Mouse (Mus musculus): ENCODE measurements at regions not wholly inside any gene's neighbourhood (a gene's known extent, or its start where the extent isn't known, plus 50 kb on each side); places are given as distances from the start of the nearest gene placed in this dataset.

DNA sequence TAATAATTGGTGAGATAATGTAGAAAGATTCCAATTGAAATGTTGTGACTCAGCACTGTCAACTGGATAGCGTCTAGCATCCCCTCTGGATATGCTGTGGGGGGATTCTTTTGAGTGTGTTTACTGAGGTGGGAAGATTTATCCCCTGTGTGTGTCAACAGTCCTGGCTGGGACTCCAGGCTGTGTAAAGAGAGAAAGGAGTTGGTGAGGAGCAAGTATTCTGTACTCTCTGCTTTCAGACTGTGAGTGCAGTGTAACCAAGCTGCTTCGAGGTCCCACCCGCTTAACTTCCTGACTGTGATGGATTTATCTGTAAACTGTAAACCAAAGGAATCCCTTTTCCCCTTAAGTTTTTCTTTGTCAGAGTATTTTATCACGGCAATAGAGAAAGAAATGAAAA, 175.7 kb upstream of the Gimd1 start:
- Histone ChIP-seq H3K9me3 (ENCODE audit: control insufficient read depth, low read length) (no peaks in the 10 kb centered on the region), H3K27me3 (replicated peaks; ENCODE audit: control insufficient read depth, insufficient read depth, low read length) (no peaks in the 10 kb centered on the region), H3K4me3 (ENCODE audit: low read length) (no peak overlapping the region), H3K4me1 (ENCODE audit: control insufficient read depth, insufficient read depth, low read depth, low read length) (no peaks in the 10 kb centered on the region), H3K36me3 (ENCODE audit: control insufficient read depth, insufficient read depth, low read length) (no peaks in the 10 kb centered on the region), H3K27ac (ENCODE audit: low read depth, low read length) (no peak overlapping the region), H3K9ac (ENCODE audit: low read depth, low read length) (no peak overlapping the region), H3K4me2 (ENCODE audit: low read length) (no peak overlapping the region)
- no peak for ATAC-seq
- WGBS, result 48% methylated on average over 4 of the region's 4 CpGs

- Histone ChIP-seq H3K27me3 (replicated peaks; ENCODE audit: control insufficient read depth, insufficient read depth, low read length) (no peaks in the 10 kb centered on the region), H3K9me3 (ENCODE audit: control insufficient read depth, low read length) (no peaks in the 10 kb centered on the region), H3K4me3 (ENCODE audit: low read length) (no peak overlapping the region), H3K4me2 (ENCODE audit: low read length) (no peak overlapping the region), H3K27ac (ENCODE audit: low read depth, low read length) (no peak overlapping the region), H3K4me1 (ENCODE audit: control insufficient read depth, insufficient read depth, low read depth, low read length) (no peaks in the 10 kb centered on the region), H3K36me3 (ENCODE audit: control insufficient read depth, insufficient read depth, low read length) (no peaks in the 10 kb centered on the region), H3K9ac (ENCODE audit: low read depth, low read length) (no peak overlapping the region)
- WGBS, result 74% methylated on average over 5 of the region's 5 CpGs
- no peak for ATAC-seq
Measured at GRCm38 (mm10) chr3:132462348-132462959, 167.2 kb upstream of the Gimd1 start.

DNA sequence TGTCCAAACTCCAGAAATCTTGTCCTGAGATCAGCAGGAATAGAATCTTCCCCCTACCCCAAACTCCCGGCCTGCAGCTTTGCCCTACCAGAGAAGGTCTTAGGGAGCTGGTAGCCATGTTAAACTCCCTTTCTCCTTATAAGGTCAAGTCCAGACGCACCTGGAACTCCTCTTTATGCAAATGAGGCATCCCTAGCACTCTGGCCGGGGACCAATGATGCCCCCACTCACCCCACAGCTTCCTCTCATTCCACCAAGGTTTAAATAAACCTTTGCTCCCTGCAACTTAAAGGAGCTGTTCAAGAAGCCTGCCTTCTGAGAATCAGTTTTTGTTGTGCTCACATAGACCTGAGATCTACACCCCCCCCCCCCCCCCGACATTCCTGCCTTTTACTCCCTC, 158.6 kb upstream of the Gimd1 start:
- Histone ChIP-seq H3K36me3 (ENCODE audit: control insufficient read depth, insufficient read depth, low read length) (no peaks in the 10 kb centered on the region), H3K9ac (ENCODE audit: low read depth, low read length) (no peak overlapping the region), H3K27me3 (replicated peaks; ENCODE audit: control insufficient read depth, insufficient read depth, low read length) (no peaks in the 10 kb centered on the region), H3K4me1 (ENCODE audit: control insufficient read depth, insufficient read depth, low read depth, low read length) (no peaks in the 10 kb centered on the region), H3K4me2 (ENCODE audit: low read length) (no peak overlapping the region), H3K9me3 (ENCODE audit: control insufficient read depth, low read length) (no peaks in the 10 kb centered on the region), H3K27ac (ENCODE audit: low read depth, low read length) (no peak overlapping the region), H3K4me3 (ENCODE audit: low read length) (no peak overlapping the region)
- WGBS, result 39% methylated on average over 4 of the region's 4 CpGs
- ATAC-seq, result no peak

DNA sequence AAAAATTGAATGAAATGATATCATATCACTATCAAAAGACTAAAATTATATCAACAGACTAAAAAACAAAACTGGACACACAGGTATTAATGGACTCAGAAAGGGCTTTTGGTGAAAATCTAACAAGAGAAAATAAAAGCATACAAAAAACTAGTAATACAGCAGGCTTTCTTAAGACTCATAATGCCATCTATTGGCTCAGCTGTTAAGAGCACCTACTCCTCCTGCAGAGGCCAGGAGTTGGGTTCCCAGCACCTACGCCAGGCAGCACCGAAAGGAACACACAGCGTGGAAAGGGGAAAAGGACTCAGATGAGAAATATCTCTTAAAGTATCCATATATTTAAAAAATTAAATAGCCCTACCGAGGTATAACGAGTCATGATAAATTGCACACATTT, 151.9 kb upstream of the Gimd1 start:
- ATAC-seq, result no peak
- H3K27me3 ChIP-seq (replicated peaks; ENCODE audit: control insufficient read depth, insufficient read depth, low read length), result no peaks in the 10 kb centered on the region
- no peaks in the 10 kb centered on the region for H3K36me3 ChIP-seq (ENCODE audit: control insufficient read depth, insufficient read depth, low read length)
- H3K27ac ChIP-seq (ENCODE audit: low read depth, low read length), result no peak overlapping the region
- no peak overlapping the region for H3K4me3 ChIP-seq (ENCODE audit: low read length)
- 89% methylated on average over 5 of the region's 5 CpGs for WGBS
- H3K9me3 ChIP-seq (ENCODE audit: control insufficient read depth, low read length), result no peaks in the 10 kb centered on the region
- H3K4me2 ChIP-seq (ENCODE audit: low read length), result no peak overlapping the region
- no peak overlapping the region for H3K9ac ChIP-seq (ENCODE audit: low read depth, low read length)
- no peaks in the 10 kb centered on the region for H3K4me1 ChIP-seq (ENCODE audit: control insufficient read depth, insufficient read depth, low read depth, low read length)

GRCm38 (mm10) chr3:132479275-132479674, 150.3 kb upstream of the Gimd1 start:
- H3K4me1 ChIP-seq (ENCODE audit: control insufficient read depth, insufficient read depth, low read depth, low read length), result no peaks in the 10 kb centered on the region
- ATAC-seq, result no peak
- H3K36me3 ChIP-seq (ENCODE audit: control insufficient read depth, insufficient read depth, low read length), result no peaks in the 10 kb centered on the region
- H3K4me3 ChIP-seq (ENCODE audit: low read length), result no peak overlapping the region
- 75% methylated on average over 2 of the region's 2 CpGs for WGBS
- H3K27ac ChIP-seq (ENCODE audit: low read depth, low read length), result no peak overlapping the region
- no peaks in the 10 kb centered on the region for H3K9me3 ChIP-seq (ENCODE audit: control insufficient read depth, low read length)
- H3K4me2 ChIP-seq (ENCODE audit: low read length), result no peak overlapping the region
- no peaks in the 10 kb centered on the region for H3K27me3 ChIP-seq (replicated peaks; ENCODE audit: control insufficient read depth, insufficient read depth, low read length)
- H3K9ac ChIP-seq (ENCODE audit: low read depth, low read length), result no peak overlapping the region

DNA sequence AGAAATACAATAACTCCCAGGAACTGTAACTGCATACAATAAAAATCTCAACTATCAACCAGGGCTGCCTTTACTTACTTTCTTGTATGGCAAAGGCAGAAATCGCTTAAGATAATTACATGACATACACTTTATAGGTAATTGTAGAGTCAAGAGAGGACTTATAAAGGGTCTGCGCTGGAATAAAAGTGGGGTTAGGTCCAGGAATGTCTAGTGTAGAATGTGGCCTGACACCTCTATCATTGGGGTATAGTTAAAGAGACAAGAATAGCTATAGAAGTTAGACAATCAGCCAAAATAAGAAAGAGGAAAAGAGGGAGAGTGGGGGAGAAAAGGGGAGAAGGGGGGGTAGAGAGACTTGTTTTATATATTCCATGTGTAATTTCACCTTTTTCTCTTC, 144.8 kb upstream of the Gimd1 start:
- no peaks in the 10 kb centered on the region for H3K36me3 ChIP-seq (ENCODE audit: control insufficient read depth, insufficient read depth, low read length)
- 86% methylated on average over 2 of the region's 2 CpGs for WGBS
- H3K9me3 ChIP-seq (ENCODE audit: control insufficient read depth, low read length), result no peaks in the 10 kb centered on the region
- H3K27ac ChIP-seq (ENCODE audit: low read depth, low read length), result no peak overlapping the region
- H3K27me3 ChIP-seq (replicated peaks; ENCODE audit: control insufficient read depth, insufficient read depth, low read length), result no peaks in the 10 kb centered on the region
- no peak overlapping the region for H3K4me3 ChIP-seq (ENCODE audit: low read length)
- H3K4me2 ChIP-seq (ENCODE audit: low read length), result no peak overlapping the region
- no peaks in the 10 kb centered on the region for H3K4me1 ChIP-seq (ENCODE audit: control insufficient read depth, insufficient read depth, low read depth, low read length)
- H3K9ac ChIP-seq (ENCODE audit: low read depth, low read length), result no peak overlapping the region
- ATAC-seq, result no peak

- H3K4me2 ChIP-seq (ENCODE audit: low read length), result no peak overlapping the region
- H3K4me1 ChIP-seq (ENCODE audit: control insufficient read depth, insufficient read depth, low read depth, low read length), result no peaks in the 10 kb centered on the region
- no peaks in the 10 kb centered on the region for H3K27me3 ChIP-seq (replicated peaks; ENCODE audit: control insufficient read depth, insufficient read depth, low read length)
- H3K4me3 ChIP-seq (ENCODE audit: low read length), result no peak overlapping the region
- no peaks in the 10 kb centered on the region for H3K36me3 ChIP-seq (ENCODE audit: control insufficient read depth, insufficient read depth, low read length)
- no peaks in the 10 kb centered on the region for H3K9me3 ChIP-seq (ENCODE audit: control insufficient read depth, low read length)
- no peak overlapping the region for H3K27ac ChIP-seq (ENCODE audit: low read depth, low read length)
- 88% methylated on average over 5 of the region's 5 CpGs for WGBS
- H3K9ac ChIP-seq (ENCODE audit: low read depth, low read length), result no peak overlapping the region
- no peak for ATAC-seq
Measured at GRCm38 (mm10) chr3:132485553-132485952, 144.1 kb upstream of the Gimd1 start.

GRCm38 (mm10) chr3:132506095-132506494, 123.5 kb upstream of the Gimd1 start:
- H3K4me1 ChIP-seq (ENCODE audit: control insufficient read depth, insufficient read depth, low read depth, low read length), result no peaks in the 10 kb centered on the region
- no peak overlapping the region for H3K4me3 ChIP-seq (ENCODE audit: low read length)
- no peak overlapping the region for H3K9ac ChIP-seq (ENCODE audit: low read depth, low read length)
- no peaks in the 10 kb centered on the region for H3K9me3 ChIP-seq (ENCODE audit: control insufficient read depth, low read length)
- no peaks in the 10 kb centered on the region for H3K27me3 ChIP-seq (replicated peaks; ENCODE audit: control insufficient read depth, insufficient read depth, low read length)
- no peak overlapping the region for H3K27ac ChIP-seq (ENCODE audit: low read depth, low read length)
- ATAC-seq, result peak; percentile 50; the same call in 1 of the 2 replicates
- no peak overlapping the region for H3K4me2 ChIP-seq (ENCODE audit: low read length)
- WGBS, result 14% methylated on average over 4 of the region's 4 CpGs
- no peaks in the 10 kb centered on the region for H3K36me3 ChIP-seq (ENCODE audit: control insufficient read depth, insufficient read depth, low read length)

DNA sequence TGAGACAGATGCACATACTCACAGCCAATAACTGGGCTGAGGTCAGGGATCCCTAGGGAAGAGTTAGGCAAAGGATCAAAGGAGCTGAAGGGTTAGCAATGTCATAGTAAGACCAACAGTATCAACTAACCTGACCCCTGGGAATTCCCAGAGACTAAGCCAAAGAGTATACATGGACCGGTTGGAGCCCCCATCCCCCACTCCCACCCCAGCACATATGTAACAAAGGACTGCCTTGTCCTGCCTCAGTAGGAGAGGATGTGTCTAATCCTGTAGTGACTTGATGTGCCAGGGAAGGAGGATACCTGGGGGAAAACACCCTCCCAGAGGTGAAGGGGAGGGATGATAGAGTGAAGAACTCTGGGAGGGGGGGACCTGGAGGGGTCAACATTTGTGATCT, 119.4 kb upstream of the Gimd1 start:
- no peaks in the 10 kb centered on the region for H3K27me3 ChIP-seq (replicated peaks; ENCODE audit: control insufficient read depth, insufficient read depth, low read length)
- no peak overlapping the region for H3K9ac ChIP-seq (ENCODE audit: low read depth, low read length)
- 50% methylated on average over 1 of the region's 1 CpGs for WGBS
- no peaks in the 10 kb centered on the region for H3K4me1 ChIP-seq (ENCODE audit: control insufficient read depth, insufficient read depth, low read depth, low read length)
- H3K4me3 ChIP-seq (ENCODE audit: low read length), result no peak overlapping the region
- no peaks in the 10 kb centered on the region for H3K9me3 ChIP-seq (ENCODE audit: control insufficient read depth, low read length)
- no peak for ATAC-seq
- H3K36me3 ChIP-seq (ENCODE audit: control insufficient read depth, insufficient read depth, low read length), result no peaks in the 10 kb centered on the region
- no peak overlapping the region for H3K27ac ChIP-seq (ENCODE audit: low read depth, low read length)
- H3K4me2 ChIP-seq (ENCODE audit: low read length), result no peak overlapping the region
